8 mouse cellular contexts compared by ENCODE assay signal in the genomic region with DNA sequence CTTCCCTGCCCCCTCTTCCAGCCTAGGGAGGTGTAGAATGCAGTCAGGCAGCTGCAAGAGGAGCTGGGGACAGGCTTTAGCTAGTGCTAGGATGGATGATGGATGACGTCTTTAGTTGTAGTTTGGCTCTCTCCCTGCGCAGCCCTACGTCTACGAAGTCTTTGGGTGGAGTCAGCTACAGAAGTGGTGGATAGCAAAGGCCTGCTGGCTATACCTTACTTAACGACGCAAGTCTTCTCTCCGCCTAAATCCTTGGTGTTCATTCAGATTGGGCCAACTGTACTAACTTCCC. TPM values are rescaled to one million over a fixed set of nuclear protein-coding genes. Genes with fewer than 3 reads are reported as not detected.
DNase-seq lines count a peak whose midpoint lies in the region; ATAC-seq and TF ChIP-seq lines count a peak whose summit lies in the region.

No protein-coding gene starts in this region.

- peak overlapping the region; percentile 85 for H3K4me2 ChIP-seq in forebrain, embryonic 13.5 days
- peak overlapping the region; percentile 71 for H3K4me2 ChIP-seq in liver, embryonic 16.5 days (ENCODE audit: low read depth, low read length)

- TF ChIP-seq CTCF in heart, adult 2 months (IDR thresholded peaks at IDR 0.05) = no peak
- no peak for TF ChIP-seq CTCF in C2C12 (IDR thresholded peaks at IDR 0.05; ENCODE audit: control insufficient read depth, insufficient read depth, insufficient read length)

- 36% methylated on average over 7 of the region's 7 CpGs for WGBS in heart, adult 2 months
- WGBS in forebrain, embryonic 13.5 days = 27% methylated on average over 7 of the region's 7 CpGs
- WGBS in liver, embryonic 16.5 days (ENCODE audit: insufficient replicate concordance) = 37% methylated on average over 7 of the region's 7 CpGs

- intact Hi-C loops in heart, adult 2 months (cut with DNase I) = loop anchor here (5.0 to 10.0 kb wide), 3 partner anchors 56 to 214 kb away; partner anchors contain the start of genes Exosc1, Mms19, Pi4k2a and Ubtd1

- H3K4me1 ChIP-seq in heart, adult 2 months (ENCODE audit: control insufficient read depth, insufficient read depth, low read length) = peaks cover 20% of the 10 kb centered on the region
- peaks cover 17% of the 10 kb centered on the region for H3K4me1 ChIP-seq in forebrain, embryonic 13.5 days
- peaks cover 29% of the 10 kb centered on the region for H3K4me1 ChIP-seq in liver, embryonic 16.5 days (ENCODE audit: control insufficient read depth, low read depth, low read length)

- DNase-seq in heart, adult 2 months = no peak
- DNase-seq in heart, adult 9 months (ENCODE audit: low spot score in 2 of 2) = no peak
- DNase-seq in adrenal gland, postnatal 4 days (ENCODE audit: low spot score in 2 of 2) = no peak
- DNase-seq in right cerebral cortex, postnatal 10 days (ENCODE audit: low spot score in 2 of 2) = no peak

- H3K79me3 ChIP-seq in C2C12 (ENCODE audit: low read depth) = peaks cover 22% of the 10 kb centered on the region

- ATAC-seq in forebrain, embryonic 13.5 days = no peak
- ATAC-seq in liver, embryonic 16.5 days (ENCODE audit: low read depth) = no peak
- ATAC-seq in activated CD4-positive, CD25-positive, alpha-beta regulatory T cell, adult 4 months = no peak

- no peaks in the 10 kb centered on the region for H3K36me3 ChIP-seq in heart, adult 2 months (ENCODE audit: control insufficient read depth, insufficient read depth, low read length)
- peaks cover 26% of the 10 kb centered on the region for H3K36me3 ChIP-seq in C2C12 (ENCODE audit: control insufficient read depth, insufficient read depth)
- H3K36me3 ChIP-seq in forebrain, embryonic 13.5 days (ENCODE audit: poor library complexity, severe bottlenecking) = no peaks in the 10 kb centered on the region
- H3K36me3 ChIP-seq in liver, embryonic 16.5 days (ENCODE audit: control insufficient read depth, insufficient read depth) = no peaks in the 10 kb centered on the region

- peak; percentile 33; the same call in 1 of the 2 replicates for TF ChIP-seq POLR2A in heart, adult 2 months (IDR thresholded peaks at IDR 0.05; ENCODE audit: insufficient read depth, low read depth, low read length)

- TF ChIP-seq EP300 in heart, adult 2 months (IDR thresholded peaks at IDR 0.05; ENCODE audit: insufficient read depth, low read depth, low read length) = no peak

- no peaks in the 10 kb centered on the region for H3K9me3 ChIP-seq in forebrain, embryonic 13.5 days (replicated peaks)
- H3K9me3 ChIP-seq in liver, embryonic 16.5 days (replicated peaks; ENCODE audit: control insufficient read depth, low read length) = no peaks in the 10 kb centered on the region

- peak overlapping the region; percentile 96 for H3K27ac ChIP-seq in heart, adult 2 months
- H3K27ac ChIP-seq in forebrain, embryonic 13.5 days = no peak overlapping the region
- no peak overlapping the region; the same call in 1 of the 2 replicates for H3K27ac ChIP-seq in liver, embryonic 16.5 days (ENCODE audit: low read length)

- peak overlapping the region; percentile 87 for H3ac ChIP-seq in C2C12 (ENCODE audit: control insufficient read depth, insufficient read length, low read depth)

- H3K4me3 ChIP-seq in heart, adult 2 months = peak overlapping the region; percentile 73
- peak overlapping the region; percentile 65 for H3K4me3 ChIP-seq in C2C12 (ENCODE audit: insufficient read depth, poor library complexity, severe bottlenecking)
- peak overlapping the region; percentile 60 for H3K4me3 ChIP-seq in forebrain, embryonic 13.5 days
- peak overlapping the region; percentile 66 for H3K4me3 ChIP-seq in liver, embryonic 16.5 days (ENCODE audit: low read depth, low read length)

- no peaks in the 10 kb centered on the region for H3K79me2 ChIP-seq in heart, adult 2 months (replicated peaks; ENCODE audit: control insufficient read depth, insufficient read depth, low read length)
- H3K79me2 ChIP-seq in C2C12 (ENCODE audit: control insufficient read depth, insufficient read depth) = peaks cover 37% of the 10 kb centered on the region

- H3K27me3 ChIP-seq in heart, adult 2 months (ENCODE audit: control insufficient read depth, insufficient read depth, low read length) = no peaks in the 10 kb centered on the region
- H3K27me3 ChIP-seq in C2C12 (ENCODE audit: control insufficient read depth, insufficient read depth, insufficient read length) = no peaks in the 10 kb centered on the region
- peaks cover 37% of the 10 kb centered on the region for H3K27me3 ChIP-seq in forebrain, embryonic 13.5 days
- H3K27me3 ChIP-seq in liver, embryonic 16.5 days (ENCODE audit: control insufficient read depth, insufficient read depth, low read depth, low read length) = peaks cover 36% of the 10 kb centered on the region

- H3K9ac ChIP-seq in heart, adult 2 months (ENCODE audit: low read depth, low read length) = peak overlapping the region; percentile 97
- peak overlapping the region; percentile 77 for H3K9ac ChIP-seq in forebrain, embryonic 13.5 days
- H3K9ac ChIP-seq in liver, embryonic 16.5 days (ENCODE audit: low read depth, low read length) = peak overlapping the region; percentile 65; the same call in 1 of the 2 replicates

TF ChIP-seq in C2C12, 6 proteins besides CTCF, POLR2A, EP300 and RAD21:
- no peak for TF ChIP-seq FOSL1 (IDR thresholded peaks at IDR 0.05; ENCODE audit: insufficient read depth, low read length, poor library complexity, severe bottlenecking)
- TF ChIP-seq USF1 (IDR thresholded peaks at IDR 0.05; ENCODE audit: low read depth) = no peak
- no peak for TF ChIP-seq MYOG (IDR thresholded peaks at IDR 0.05; ENCODE audit: control insufficient read depth, extremely low read depth, insufficient read length)
- no peak for TF ChIP-seq CEBPB (IDR thresholded peaks at IDR 0.05; ENCODE audit: low read depth)
- TF ChIP-seq MYOD1 (IDR thresholded peaks at IDR 0.05; ENCODE audit: control insufficient read depth, insufficient read length, low read depth) = no peak
- no peak for TF ChIP-seq MAX (IDR thresholded peaks at IDR 0.05)

RNA-seq across cellular contexts. Expression of gene Marveld1, which starts 1.3 kb away (rescaled TPM):
- 10 to 100 TPM; 21.1 to 21.9 TPM for total RNA-seq in heart, adult 2 months (2021)
- polyA plus RNA-seq in heart, adult 2 months (2012; rRNA removed) = 55.0 and 61.4 TPM in 2 replicates
- polyA plus RNA-seq in C2C12 (2012; fragmentation: generic; extraction: Trizol) = 33.0 TPM
- polyA plus RNA-seq in forebrain, embryonic 13.5 days (2015; fragmentation: Nextera tagmentation; extraction: Ambion mirVana) = 1.7 and 2.0 TPM in 2 replicates
- polyA plus RNA-seq in liver, embryonic 16.5 days (2015; fragmentation: Nextera tagmentation; extraction: Ambion mirVana) = 2.0 TPM in 2 replicates
- 1 to 10 TPM; 5.7 to 6.5 TPM for polyA plus RNA-seq in activated CD4-positive, CD25-positive, alpha-beta regulatory T cell, adult 4 months (2017; shearing (Covaris generic))
- 10 to 100 TPM; 45.5 to 47.2 TPM for total RNA-seq in adrenal gland, postnatal 4 days (2021)

RNA-seq across cellular contexts. Expression of gene Zfyve27, which starts 15.2 kb away (rescaled TPM):
- total RNA-seq in heart, adult 2 months (2021) = 10 to 100 TPM; 20.2 to 20.3 TPM
- polyA plus RNA-seq in heart, adult 2 months (2012; rRNA removed) = 27.6 and 33.6 TPM in 2 replicates
- polyA plus RNA-seq in C2C12 (2012; fragmentation: generic; extraction: Trizol) = 11.3 TPM
- polyA plus RNA-seq in forebrain, embryonic 13.5 days (2015; fragmentation: Nextera tagmentation; extraction: Ambion mirVana) = 43.5 and 45.6 TPM in 2 replicates
- 8.5 and 9.9 TPM in 2 replicates for polyA plus RNA-seq in liver, embryonic 16.5 days (2015; fragmentation: Nextera tagmentation; extraction: Ambion mirVana)
- polyA plus RNA-seq in activated CD4-positive, CD25-positive, alpha-beta regulatory T cell, adult 4 months (2017; shearing (Covaris generic)) = 10 to 100 TPM; 13.9 to 15.2 TPM
- total RNA-seq in adrenal gland, postnatal 4 days (2021) = 10 to 100 TPM; 61.4 to 63.9 TPM

RNA-seq across cellular contexts. Expression of gene Avpi1, which starts 19.7 kb away (rescaled TPM):
- 10 to 100 TPM; 10.0 to 14.4 TPM for total RNA-seq in heart, adult 2 months (2021)
- 9.9 and 13.1 TPM in 2 replicates for polyA plus RNA-seq in heart, adult 2 months (2012; rRNA removed)
- polyA plus RNA-seq in C2C12 (2012; fragmentation: generic; extraction: Trizol) = 92.7 TPM
- polyA plus RNA-seq in forebrain, embryonic 13.5 days (2015; fragmentation: Nextera tagmentation; extraction: Ambion mirVana) = 10.1 and 10.3 TPM in 2 replicates
- 22.5 and 24.8 TPM in 2 replicates for polyA plus RNA-seq in liver, embryonic 16.5 days (2015; fragmentation: Nextera tagmentation; extraction: Ambion mirVana)
- polyA plus RNA-seq in activated CD4-positive, CD25-positive, alpha-beta regulatory T cell, adult 4 months (2017; shearing (Covaris generic)) = 1 to 10 TPM; 9.2 to 9.7 TPM
- 10 to 100 TPM; 15.1 to 15.3 TPM for total RNA-seq in adrenal gland, postnatal 4 days (2021)

RNA-seq across cellular contexts. Expression of gene Sfrp5, which starts 53.5 kb away (rescaled TPM):
- 1 to 10 TPM; 4.7 to 5.9 TPM for total RNA-seq in heart, adult 2 months (2021)
- 11.6 and 19.0 TPM in 2 replicates for polyA plus RNA-seq in heart, adult 2 months (2012; rRNA removed)
- polyA plus RNA-seq in C2C12 (2012; fragmentation: generic; extraction: Trizol) = not detected
- polyA plus RNA-seq in forebrain, embryonic 13.5 days (2015; fragmentation: Nextera tagmentation; extraction: Ambion mirVana) = 0.21 TPM in 1 of 2 replicates, not detected in the other
- polyA plus RNA-seq in liver, embryonic 16.5 days (2015; fragmentation: Nextera tagmentation; extraction: Ambion mirVana) = 0.37 TPM in 1 of 2 replicates, not detected in the other
- polyA plus RNA-seq in activated CD4-positive, CD25-positive, alpha-beta regulatory T cell, adult 4 months (2017; shearing (Covaris generic)) = not detected
- total RNA-seq in adrenal gland, postnatal 4 days (2021) = 1 to 10 TPM; 6.2 to 6.9 TPM

RNA-seq across cellular contexts. Expression of gene Pi4k2a, which starts 58.2 kb away (rescaled TPM):
- total RNA-seq in heart, adult 2 months (2021) = 10 to 100 TPM; 18.2 to 21.3 TPM
- 15.1 and 21.4 TPM in 2 replicates for polyA plus RNA-seq in heart, adult 2 months (2012; rRNA removed)
- polyA plus RNA-seq in C2C12 (2012; fragmentation: generic; extraction: Trizol) = 18.7 TPM
- 16.5 and 21.7 TPM in 2 replicates for polyA plus RNA-seq in forebrain, embryonic 13.5 days (2015; fragmentation: Nextera tagmentation; extraction: Ambion mirVana)
- polyA plus RNA-seq in liver, embryonic 16.5 days (2015; fragmentation: Nextera tagmentation; extraction: Ambion mirVana) = 2.9 and 4.0 TPM in 2 replicates
- 10 to 100 TPM in 1 of 2 experiments, 1 to 10 TPM in 1; 8.1 to 12.4 TPM for polyA plus RNA-seq in activated CD4-positive, CD25-positive, alpha-beta regulatory T cell, adult 4 months (2017; shearing (Covaris generic))
- total RNA-seq in adrenal gland, postnatal 4 days (2021) = 10 to 100 TPM; 37.5 to 42.3 TPM
